Mouse (Mus musculus): ENCODE results near the gene Aatf.
"Not testable (repeated sequence)": the region's sequence is repeated elsewhere in the genome, so short reads cannot be mapped to it uniquely, and the experiment has no call there.

Gene Aatf

DNA sequence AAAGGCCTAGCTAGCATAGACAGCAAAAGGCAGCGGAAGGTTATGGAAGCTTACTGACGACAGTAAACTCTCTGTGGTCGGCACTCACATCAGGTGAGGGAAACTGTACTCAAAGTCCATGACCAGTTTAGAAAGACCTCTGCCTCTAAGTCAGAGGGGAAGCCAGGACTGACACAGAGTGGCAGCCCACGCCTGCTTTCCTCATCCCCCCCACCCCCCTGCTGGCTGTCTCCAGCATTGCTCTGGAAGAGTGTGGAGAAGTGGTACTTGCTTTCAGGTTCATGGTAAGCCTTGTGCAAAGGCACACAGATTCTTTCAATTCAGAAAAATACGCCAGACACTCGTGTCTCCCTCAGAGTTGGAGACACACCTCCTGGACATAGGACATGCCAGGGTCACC, 78.4 kb downstream of the Aatf start:
- DNase-seq: no peak

DNA sequence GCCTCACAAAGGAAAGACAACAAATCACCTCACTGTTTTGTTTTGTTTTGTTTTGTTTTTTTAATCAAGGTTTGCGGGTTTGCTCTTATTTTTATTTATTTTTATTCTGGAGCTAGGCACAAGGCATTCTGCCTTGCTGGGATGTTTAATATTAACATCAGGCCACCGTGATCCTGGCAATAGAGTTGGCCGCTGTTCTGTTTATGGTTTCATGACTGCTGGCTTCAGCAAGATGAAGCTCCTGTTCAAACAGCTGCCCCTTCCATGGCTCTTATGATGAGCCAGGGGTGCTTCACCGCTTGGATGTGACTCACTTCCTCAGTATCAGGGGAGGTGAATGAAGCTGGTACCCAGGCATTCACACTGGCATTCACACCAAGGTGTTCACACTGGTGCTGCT, 83.0 kb downstream of the Aatf start:
- DNase-seq: no peak

DNA sequence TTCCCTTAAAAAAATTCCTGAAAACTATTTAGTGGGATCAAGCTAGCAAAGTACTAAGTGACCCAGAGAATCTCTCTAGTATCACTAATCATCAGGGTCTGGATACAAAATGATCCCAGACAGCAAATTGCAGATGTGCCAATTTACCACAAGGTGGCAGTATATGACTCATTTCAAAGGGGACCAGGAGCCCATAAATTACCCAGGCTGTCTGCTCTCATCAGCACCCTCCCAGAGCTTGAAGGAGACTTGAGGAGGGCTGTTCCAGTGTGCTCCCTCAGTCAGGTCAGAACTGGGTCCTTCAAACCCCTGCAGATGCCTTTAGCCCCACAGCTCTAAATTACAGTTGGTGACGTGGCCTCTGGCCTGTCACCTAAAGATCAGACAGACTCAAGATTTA, 83.7 kb downstream of the Aatf start:
- DNase-seq: peak in 1 of 2 experiments; percentile 7

GRCm38 (mm10) chr11:84426633-84426998, 86.7 kb downstream of the Aatf start:
- DNase-seq: no peak

DNA sequence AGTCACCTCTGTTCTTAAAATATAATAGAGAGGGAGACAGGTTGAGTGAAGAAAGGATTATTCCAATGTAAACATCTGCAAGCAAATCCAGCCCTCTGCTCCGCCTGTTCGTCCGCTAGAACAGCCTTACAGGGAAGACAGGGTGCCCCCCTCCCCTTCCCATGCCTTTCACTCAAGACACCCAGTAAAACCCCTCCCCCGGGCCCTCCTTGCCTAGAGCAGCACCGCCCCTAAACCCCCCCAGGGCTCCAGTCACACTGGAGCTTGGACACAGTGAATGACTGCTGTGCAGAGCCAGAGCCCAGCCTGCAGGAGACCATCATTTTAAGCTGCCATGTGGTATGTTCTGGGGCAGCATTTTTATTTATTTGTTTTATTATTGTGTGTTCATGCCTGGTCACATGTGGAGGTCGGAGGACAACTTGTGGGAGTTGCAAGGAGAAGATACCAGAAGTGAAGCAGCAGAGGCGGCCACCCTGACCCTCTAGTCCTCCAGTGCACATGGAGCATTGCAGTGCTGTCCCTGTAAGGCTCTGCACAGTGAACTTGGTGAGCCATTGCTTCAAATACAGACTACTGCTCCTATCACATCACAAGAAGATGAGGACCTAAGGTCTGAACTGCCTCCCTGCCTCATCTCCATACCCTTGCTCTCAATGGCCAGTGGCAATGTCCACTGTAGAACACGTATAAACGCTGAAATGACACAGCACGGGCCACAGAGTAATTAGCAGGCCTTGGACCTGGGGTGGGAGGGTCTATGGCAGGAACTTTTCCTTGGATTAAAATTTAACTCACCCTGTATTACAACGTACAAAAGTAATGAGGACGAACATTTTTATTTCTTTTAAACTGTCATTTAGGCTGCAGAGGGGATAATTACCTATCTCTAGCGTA, 87.3 kb downstream of the Aatf start:
- no peak for DNase-seq

- no peak for DNase-seq
These were observed 92.5 kb downstream of the Aatf start for GRCm38 (mm10) chr11:84420779-84421178.

DNA sequence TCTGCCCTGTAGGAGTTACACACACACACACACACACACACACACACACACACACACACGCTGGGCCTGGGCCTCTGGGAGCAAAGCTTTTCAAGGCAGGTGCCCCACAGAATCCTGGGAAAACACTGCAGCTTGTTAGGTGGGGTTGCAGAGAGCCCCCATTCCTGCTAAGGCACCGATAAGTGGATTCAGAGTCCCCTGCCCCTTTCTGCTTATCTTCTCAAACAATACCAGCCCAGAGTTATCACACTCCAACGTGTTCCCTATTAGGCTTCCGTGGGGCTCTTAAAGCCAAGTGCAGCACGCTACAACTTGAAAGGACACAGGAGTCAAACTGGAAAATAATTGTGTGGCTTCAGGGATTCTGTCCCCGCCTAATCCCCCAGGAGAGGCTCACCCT, 100.2 kb downstream of the Aatf start:
- no peak for DNase-seq

DNA sequence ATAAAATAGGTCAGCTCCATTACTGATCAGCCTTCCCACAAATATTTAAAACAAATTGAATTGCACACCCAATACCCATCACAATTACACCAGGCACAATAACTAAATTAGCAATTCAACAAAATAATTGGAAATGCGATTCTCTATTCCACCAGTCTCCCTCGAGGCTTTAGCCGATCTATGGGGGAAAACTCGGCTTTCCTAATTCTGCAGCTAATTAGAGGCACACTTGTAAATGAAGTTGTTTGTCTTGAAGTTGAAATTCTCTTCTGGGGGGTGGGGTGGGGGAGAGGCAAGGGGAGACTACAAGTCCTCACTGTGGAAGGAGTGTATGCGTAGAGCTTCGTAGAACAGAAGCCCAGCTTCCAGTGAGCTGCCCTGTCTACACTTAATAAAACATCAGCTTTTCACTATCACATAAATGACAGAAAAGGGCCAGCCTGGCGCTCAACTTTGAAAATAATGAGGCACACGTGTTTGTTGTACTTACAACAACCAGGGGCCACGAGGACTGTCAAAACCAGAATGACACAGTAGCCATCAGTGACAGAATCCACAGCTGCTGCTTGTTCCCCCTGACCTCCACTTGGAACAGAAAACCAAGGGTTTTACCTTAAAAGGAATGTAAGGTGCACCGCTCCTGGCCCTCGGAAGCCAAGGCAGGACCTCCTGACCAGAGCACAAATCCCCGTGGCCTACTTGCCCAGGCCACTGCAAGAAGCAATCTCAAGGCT, 101.0 kb downstream of the Aatf start:
- no peak for DNase-seq

DNA sequence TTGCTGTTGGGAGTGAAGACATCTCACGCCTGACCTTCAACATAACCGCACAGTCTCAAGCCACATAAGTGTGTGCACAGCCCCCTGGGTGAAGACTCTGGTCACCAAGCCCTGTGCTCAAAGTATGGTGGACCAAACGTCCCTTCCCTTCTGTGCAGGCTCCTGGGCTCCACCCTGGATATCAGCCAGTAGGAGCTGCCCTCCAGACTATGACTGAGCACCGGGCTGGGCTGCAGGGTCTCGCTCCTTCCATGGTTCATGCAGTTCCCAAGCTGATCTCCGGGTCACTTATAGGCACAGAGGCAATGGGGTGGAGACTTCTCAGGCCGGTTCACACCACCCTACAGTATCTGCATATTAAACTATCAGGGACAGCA, 101.7 kb downstream of the Aatf start:
- DNase-seq: no peak

- DNase-seq: no peak
These were observed 102.3 kb downstream of the Aatf start for GRCm38 (mm10) chr11:84410879-84411641.

DNA sequence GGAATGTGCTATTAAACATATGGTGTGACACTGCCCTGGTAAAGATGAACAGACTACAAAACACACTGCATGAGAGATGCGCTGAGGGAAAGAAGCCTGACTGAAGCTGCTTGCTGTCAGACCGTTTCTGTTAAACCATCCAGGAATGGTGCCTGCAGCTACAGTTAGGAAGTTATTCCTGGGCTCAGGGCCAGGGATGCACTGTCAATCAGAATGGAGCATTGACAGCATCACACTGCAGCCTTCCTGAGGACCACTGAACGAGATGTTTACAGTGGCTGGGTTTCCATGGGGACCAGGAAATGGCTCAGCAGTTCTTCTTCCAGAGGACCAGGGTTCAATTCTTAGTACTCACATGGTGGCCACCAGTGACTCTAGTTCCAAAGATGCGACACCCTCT, 102.9 kb downstream of the Aatf start:
- DNase-seq: no peak

DNA sequence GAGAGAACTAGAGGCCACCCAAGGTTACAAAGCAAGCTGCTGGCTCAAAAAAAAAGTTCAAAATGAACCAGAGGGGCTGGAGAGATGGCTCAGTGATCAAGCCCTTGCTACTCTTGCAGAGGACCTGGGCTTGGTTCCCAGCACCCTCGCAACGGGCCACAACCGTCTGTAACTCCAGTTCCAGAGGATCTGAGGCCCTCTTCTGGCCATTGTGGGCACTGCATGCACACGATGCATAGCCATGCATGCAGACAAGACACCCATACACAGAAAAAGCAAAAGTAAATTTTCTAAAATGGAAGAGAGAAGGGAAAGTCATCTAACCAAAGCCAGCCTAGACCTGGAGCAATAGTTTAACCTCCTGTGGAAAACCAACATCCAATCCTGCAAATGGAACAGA, 106.6 kb downstream of the Aatf start:
- DNase-seq: no peak

GRCm38 (mm10) chr11:84395010-84395409, 118.3 kb downstream of the Aatf start:
- no peak for DNase-seq

DNA sequence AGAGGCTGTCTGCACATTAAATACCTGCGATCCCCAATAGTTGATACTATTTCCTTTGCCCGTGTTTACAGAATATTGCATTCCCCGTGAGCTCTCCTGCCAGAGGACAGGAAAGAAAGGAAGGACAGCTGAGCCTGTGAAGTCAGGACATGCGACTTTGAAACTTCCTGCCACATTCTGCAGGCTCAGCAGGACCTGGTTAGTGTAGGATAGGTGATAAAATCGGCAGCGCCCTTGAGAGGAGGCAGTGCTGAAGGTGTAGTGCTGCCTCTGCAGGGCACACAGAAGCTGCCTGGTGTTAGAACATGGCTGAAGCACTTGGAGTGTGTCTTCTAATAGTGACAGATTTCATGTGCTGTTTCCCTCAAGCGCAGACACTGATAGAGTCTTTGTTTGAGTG, 119.8 kb downstream of the Aatf start:
- no peak for DNase-seq

DNA sequence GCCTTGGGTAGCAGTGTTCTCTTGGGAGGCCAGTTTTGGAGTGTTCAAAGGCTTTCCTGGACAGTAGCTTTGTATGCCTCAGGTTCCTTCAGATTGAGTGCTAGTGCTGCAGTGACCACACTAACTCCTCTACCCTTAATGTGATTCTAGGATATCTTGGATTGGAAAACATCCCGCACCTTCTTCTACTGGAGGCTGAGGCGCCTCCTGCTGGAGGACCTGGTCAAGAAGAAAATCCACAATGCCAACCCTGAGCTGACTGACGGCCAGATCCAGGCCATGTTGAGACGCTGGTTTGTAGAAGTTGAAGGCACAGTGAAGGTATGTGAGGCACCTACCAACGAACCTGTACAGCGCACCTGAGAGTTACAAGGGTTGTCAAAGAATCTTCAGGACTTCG, 121.3 kb downstream of the Aatf start:
- not testable (repeated sequence) for DNase-seq

- no peak for DNase-seq
These were observed 122.2 kb downstream of the Aatf start for GRCm38 (mm10) chr11:84391126-84391525.

DNA sequence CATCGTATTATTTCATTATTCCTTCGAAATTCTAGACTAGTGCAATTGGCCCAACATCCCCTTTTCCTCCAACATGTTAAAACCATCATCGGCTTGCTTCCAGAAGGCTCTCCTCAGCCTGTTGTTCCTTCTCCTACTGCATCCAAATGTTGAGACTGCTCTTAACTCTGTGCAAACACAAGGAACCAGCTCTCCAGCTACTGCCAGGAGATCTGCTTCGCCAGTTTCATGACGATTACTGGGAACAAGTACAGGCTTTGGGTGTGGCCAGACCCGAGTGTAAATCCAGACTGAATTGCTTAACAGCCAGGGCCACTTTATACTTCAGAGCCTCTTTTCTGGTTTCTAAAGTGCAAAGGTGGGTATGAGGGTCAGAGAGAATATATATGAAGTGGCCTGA, 124.0 kb downstream of the Aatf start:
- DNase-seq: no peak

- DNase-seq: no peak
These were observed 129.4 kb downstream of the Aatf start for GRCm38 (mm10) chr11:84383891-84384290.

DNA sequence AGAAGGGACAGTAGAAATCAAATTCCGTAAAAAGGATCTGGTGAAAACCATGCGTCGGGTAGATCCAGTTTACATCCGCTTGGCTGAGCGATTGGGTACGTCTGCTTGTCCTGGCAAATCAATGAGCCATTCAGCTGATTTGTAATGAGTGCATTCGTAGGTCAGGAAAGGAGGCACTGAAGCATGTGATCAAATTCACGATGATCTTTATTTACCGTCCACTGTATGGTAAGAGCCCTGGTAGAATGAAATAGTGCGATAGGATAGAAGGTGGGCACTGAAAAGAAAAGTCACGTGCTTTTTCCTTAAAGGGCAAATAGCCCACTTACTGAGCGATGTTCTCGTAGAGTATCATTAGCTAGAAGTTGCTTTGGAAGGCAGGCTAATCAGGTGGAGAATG, 130.9 kb downstream of the Aatf start:
- DNase-seq: no peak

GRCm38 (mm10) chr11:84376510-84377365, 136.6 kb downstream of the Aatf start:
- DNase-seq: no peak

GRCm38 (mm10) chr11:84375951-84376496, 137.3 kb downstream of the Aatf start:
- no peak for DNase-seq

- DNase-seq: no peak
These were observed 140.2 kb downstream of the Aatf start for GRCm38 (mm10) chr11:84373122-84373521.
